Mouse (Mus musculus): ENCODE data around the gene Lingo4.

The Lingo4 gene

GRCm38 (mm10) chr3:94386671-94387070, 11.6 kb upstream of the Lingo4 start:
- in situ Hi-C loops (cut with MboI, MseI): no loop called here

GRCm38 (mm10) chr3:94387391-94387790, 10.9 kb upstream of the Lingo4 start:
- in situ Hi-C loops (cut with MboI, MseI): no loop called here

GRCm38 (mm10) chr3:94388047-94388446, 10.3 kb upstream of the Lingo4 start:
- in situ Hi-C loops (cut with MboI, MseI): no loop called here

GRCm38 (mm10) chr3:94389420-94389819, 8.9 kb upstream of the Lingo4 start:
- in situ Hi-C loops (cut with MboI, MseI): no loop called here

GRCm38 (mm10) chr3:94391001-94391400, 7.3 kb upstream of the Lingo4 start:
- in situ Hi-C loops (cut with MboI, MseI): no loop called here

DNA sequence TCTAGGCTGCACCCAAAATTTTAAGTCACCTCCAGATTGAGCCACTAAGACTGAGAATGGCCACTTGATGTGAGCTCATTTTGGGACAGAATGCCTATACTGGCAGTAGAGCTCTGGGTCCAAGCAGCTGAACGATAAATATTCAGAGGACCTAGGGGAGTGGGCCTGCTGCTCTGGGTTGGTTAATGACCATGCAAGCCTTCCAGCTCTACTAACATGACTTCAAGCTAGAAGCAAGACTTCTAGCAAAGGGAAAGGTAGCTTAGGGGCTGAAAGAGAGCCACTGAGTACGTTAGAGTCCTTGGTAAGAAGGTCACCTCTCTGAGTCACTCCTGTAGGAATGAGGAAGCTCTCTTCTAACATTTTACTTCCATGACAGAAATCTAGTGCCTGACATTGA, 6.2 kb upstream of the Lingo4 start:
- in situ Hi-C loops (cut with MboI, MseI): no loop called here

- in situ Hi-C loops (cut with MboI, MseI): no loop called here
These were observed 5.3 kb upstream of the Lingo4 start for GRCm38 (mm10) chr3:94393049-94393448.

GRCm38 (mm10) chr3:94396336-94396735, 2.0 kb upstream of the Lingo4 start:
- in situ Hi-C loops (cut with MboI, MseI): no loop called here

GRCm38 (mm10) chr3:94396851-94397250, 1.5 kb upstream of the Lingo4 start:
- in situ Hi-C loops (cut with MboI, MseI): no loop called here

- in situ Hi-C loops (cut with MboI, MseI): no loop called here
These were observed 695 bp downstream of the Lingo4 start for GRCm38 (mm10) chr3:94398943-94399481.

- in situ Hi-C loops (cut with MboI, MseI): loop anchor here (5.0 kb wide), 1 partner anchor 32 kb away; no protein-coding TSS in a partner anchor
These were observed 1.5 kb downstream of the Lingo4 start for GRCm38 (mm10) chr3:94399663-94400310.

DNA sequence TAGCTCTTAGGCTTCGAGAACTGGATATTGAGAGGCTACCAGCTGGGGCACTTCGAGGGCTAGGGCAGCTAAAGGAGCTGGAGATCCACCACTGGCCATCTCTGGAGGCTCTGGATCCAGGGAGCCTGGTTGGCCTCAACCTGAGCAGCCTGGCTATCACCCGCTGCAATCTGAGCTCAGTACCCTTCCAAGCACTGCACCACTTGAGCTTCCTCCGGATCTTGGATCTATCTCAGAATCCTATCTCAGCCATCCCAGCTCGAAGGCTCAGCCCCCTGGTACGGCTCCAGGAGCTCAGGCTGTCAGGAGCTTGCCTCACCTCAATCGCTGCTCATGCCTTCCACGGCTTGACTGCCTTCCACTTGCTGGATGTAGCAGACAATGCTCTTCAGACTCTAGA, 4.1 kb downstream of the Lingo4 start:
- in situ Hi-C loops (cut with MboI, MseI): loop anchor here (5.0 kb wide), 1 partner anchor 35 kb away; no protein-coding TSS in a partner anchor

DNA sequence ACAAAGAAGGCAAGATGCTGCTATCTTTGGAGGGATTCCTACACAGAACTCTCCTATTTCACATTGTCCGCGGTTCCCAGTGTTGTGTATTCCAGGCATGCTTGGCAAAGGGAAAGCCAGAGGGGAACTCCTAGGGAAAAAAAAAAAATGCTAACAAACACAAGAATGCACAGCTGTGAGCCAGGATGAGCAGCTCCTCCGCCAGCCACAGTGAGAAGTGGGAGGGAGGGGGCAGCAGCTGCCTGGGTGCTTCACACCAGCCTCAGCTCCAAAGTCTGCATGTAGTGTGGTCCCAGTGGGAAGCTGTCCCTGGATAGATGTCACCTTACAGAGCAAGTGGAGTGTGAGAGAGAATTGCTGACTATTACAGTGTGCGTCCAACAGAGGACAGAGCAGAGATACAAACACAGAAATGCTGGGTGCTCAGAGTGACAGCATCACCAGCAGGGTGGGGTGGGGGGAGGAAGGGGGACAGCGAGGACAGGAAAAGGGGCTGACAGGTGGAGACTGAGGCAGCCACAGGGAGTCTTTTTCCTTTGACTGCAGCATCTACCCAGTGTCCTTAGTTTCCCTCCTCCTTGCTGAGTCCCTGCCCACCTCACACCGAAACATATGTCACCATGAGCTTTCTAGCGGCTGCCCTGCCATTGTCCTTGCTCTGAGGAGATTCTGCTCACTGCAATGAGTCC, 6.2 kb downstream of the Lingo4 start:
- in situ Hi-C loops (cut with MboI, MseI): loop anchor here (5.0 kb wide), 1 partner anchor 37 kb away; no protein-coding TSS in a partner anchor

DNA sequence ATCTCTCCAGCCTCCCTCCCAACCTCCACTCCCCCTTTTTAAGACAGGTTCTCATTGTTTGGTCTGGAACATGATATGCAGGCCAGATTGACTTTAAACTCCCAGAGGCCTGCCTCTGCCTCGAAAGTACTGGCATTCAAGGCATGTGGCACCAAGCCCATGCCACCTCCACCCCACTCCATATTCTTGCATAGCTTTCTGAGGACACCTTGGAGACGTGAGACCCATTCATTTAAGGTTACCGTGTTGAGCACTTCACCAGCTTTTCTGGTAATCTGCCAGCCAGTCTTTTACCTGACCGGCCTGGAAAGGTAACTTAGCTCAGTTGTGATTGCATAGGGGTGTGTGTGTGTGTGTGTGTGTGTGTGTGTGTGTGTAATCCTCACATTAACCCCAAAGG, 7.2 kb downstream of the Lingo4 start:
- in situ Hi-C loops (cut with MboI, MseI): no loop called here

DNA sequence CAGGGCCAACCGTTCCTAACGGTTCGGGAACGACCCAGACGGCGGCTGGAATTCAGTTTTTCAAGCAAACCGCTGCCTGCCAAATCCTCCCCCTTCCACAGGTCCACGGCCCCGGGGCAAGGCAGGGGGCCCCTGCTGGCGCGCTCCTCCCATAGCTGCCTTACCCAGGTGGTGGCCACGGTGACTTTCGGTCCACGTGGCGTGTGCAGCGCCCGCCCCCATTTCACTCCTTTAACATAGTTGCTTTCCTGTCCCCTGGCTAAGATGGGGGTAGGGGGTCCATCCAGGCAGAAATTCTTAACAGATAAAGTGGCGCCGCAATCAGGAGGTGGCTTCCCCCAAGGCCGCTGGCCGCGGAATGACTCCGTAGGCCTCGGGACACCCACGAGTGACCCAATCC, 14.2 kb downstream of the Lingo4 start:
- in situ Hi-C loops (cut with MboI, MseI): no loop called here

DNA sequence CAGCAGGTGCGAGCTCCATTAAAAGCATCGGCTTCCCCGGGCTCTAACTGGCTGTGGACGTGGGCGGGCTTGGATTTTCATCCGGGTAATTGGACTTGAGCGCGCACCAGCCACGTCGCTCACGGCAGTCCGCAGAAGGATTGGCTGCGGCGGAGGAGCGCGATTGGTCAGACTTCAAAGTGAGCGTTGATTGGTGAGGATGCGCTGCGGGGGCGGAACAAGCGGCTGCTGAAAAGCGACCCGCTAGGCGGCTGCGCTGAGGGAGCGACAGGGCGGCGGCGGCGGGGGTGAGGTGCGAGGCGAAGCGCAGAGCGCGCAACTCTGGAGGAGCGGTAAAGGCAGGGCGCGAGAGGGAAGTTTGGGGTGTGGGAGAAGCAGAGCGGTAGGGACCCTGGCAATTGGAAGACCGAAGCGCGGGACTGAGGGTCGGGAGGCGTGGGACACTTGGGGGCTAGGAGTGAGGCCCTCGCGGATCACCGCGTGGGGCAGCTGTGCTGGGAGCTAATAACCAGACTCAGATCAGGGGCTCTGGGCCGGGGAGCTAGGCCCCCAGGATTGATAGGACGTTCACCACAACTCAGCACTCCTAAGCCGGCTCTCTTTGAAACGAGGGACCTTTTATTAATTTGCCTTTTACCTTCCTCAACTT, 14.8 kb downstream of the Lingo4 start, which contains the start of gene Tdrkh:
Gene Tdrkh, plus strand, starts transcription at position 243 of the 649 bp plus-strand sequence.
- in situ Hi-C loops (cut with MboI, MseI): no loop called here

DNA sequence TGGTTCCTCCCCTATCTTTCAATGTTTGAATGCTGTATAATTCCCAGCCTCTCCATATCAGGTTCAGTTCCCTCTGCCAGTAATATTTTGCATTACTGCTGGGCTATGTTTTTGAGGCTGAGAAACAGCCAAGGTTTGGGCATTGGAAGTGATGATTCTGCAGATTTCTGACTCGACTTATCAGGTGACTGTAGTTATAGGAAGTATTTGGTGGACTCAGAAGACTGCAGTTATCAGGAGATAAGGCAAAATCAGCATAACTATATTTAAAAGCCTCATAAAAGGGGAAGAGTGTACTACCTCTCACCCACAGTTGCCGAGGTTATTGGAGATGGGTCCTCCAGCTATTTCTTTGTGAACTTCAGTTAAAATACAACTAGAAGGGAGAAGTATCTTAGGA, 32.7 kb downstream of the Lingo4 start:
- in situ Hi-C loops (cut with MboI, MseI): no loop called here

DNA sequence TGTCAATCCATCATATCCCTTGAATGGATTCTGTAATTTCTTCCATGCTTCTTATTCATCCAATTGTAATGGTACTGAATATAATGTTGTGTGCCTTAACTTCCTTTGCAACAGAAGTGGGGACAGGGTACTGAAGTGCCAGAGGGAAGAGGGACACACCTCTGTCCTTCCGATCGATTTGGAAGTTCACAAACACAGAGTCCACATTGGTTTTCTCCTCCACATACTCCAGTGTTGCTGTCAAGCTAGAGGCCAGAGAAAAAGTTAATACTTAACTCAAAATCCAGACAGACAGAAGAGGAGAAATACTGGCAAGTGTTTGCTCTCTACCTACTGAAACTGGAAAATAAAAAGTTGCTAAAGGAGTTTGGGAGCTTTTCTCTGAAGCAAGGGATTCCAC, 36.0 kb downstream of the Lingo4 start:
- in situ Hi-C loops (cut with MboI, MseI): no loop called here

GRCm38 (mm10) chr3:94436420-94436819, 38.1 kb downstream of the Lingo4 start:
- in situ Hi-C loops (cut with MboI, MseI): no loop called here

GRCm38 (mm10) chr3:94441182-94441581, 42.9 kb downstream of the Lingo4 start:
- in situ Hi-C loops (cut with MboI, MseI): no loop called here

- in situ Hi-C loops (cut with MboI, MseI): no loop called here
These were observed 44.8 kb downstream of the Lingo4 start, which contains the start of gene Mrpl9 for GRCm38 (mm10) chr3:94442951-94443596. Gene Mrpl9 (plus strand): TSS chr3:94443318.

DNA sequence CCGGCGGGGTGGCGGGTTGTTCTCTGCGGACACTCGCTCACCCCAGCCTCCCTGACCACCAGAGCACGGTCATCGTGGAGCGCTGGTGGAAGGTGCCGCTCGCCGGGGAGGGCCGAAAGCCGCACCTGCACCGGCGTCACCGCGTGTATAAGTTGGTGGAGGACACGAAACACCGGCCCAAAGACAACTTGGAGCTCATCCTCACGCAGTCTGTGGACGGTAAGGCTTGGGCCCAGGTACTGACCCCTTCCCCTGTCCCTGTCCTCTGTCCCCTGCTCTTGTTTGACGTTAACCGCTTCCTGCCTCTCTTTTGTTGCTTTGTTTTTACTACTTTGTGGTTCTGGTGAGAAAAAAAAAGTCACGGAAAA, 45.3 kb downstream of the Lingo4 start, which contains the start of gene Oaz3:
Gene Oaz3, minus strand, starts transcription at position 319 of the 368 bp plus-strand sequence.
- in situ Hi-C loops (cut with MboI, MseI): no loop called here
